Mouse (Mus musculus): ENCODE results near the gene Btbd9.
"Not testable (repeated sequence)": the region's sequence is repeated elsewhere in the genome, so short reads cannot be mapped to it uniquely, and the experiment has no call there.

Gene Btbd9

DNA sequence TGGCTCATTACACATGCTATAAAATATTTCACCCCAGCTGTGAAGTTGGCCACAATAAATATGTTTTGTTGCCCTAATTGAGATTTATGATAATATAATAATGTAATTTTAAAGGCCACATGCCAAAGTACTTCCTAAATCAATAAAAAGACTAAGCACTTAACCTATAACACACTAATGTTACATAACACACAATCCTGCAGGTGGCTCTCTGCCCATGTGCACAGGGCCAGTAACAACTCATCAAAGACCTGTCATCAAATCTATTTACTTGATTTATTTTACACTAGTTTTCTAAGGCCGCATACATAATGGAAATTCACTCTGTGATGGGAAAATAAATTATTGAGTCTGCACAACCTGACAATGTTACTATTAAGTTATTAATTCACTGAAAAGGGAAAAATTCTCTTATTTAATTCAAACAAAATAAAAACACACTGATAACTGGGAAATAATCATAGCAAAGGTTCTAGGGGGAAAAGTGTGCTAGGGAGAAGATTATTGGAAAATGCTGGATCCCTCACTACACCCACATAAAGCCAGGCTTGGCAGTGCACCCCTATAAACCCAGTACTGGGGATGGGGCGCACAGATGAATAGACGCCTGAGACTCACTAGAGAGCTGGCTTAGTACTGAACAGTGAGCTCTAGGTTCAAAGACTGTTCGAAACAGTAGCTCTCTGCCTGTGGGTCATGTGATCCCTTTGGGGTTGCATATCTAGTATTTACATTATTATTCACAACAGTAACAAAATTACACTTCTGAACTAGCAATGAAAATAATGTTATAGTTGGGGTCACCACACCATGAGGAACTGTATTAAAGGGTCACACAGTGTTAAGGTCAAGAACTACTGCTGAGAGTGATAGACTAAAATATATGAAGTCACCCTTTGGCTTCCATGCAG is 23.0 kb downstream of the Btbd9 start:
- DNase-seq = no peak

DNA sequence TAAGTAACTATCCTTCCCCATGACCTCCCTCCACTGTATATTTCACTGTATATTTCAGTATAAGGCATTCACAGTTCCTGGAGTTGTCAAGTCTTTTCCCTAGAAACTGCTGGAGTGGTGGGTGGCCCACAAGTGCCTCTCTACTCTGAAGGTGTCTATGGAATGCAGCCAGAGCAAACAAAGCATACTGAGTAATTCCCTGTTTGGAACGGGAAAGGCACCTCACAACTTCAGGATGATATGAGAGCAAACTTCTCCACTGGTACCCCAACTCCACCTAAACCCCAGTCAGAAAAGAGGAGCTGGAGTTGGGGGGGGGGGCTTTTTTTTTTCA is 25.5 kb downstream of the Btbd9 start:
- no peak for DNase-seq

DNA sequence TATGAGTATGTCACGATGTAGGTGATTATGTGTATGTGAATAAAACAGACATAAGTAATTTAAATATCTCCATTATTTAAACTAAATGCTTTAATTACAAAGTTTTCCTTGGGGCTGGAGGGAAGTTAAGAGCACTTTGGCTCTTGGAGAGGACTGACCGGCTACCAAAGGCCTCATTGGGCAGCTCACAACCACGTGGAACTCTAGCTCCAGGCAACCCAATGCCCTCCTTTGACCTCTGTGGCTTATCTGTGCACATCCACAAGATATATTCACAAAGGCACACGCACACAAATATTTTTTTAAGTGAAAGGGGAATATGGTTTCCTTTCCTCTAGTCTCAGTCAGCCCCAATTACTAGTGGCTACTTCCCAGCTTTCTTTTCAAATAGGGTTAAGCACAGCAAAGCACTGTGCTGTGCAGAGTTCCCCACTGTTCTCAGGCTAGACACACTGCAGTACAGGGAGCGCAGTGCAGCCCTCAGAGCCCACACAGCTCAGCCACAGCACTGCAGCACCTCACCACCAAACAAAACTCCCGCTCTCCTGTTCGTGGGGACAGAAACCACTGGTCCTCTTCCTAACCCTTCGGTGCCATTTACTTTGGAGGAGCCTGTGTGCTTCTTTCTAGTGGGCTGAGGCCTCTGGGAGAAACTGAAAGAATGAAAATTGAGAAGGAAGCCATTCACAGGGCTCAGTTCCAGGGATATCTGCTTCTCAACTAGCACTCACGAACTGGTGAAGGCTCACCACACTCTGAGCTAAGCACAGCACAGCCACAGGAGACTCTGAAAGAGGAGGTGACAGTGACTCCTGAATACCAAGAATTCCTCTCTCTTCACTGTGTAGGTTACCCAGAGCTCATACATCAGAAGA is 26.2 kb downstream of the Btbd9 start:
- no peak for DNase-seq

DNA sequence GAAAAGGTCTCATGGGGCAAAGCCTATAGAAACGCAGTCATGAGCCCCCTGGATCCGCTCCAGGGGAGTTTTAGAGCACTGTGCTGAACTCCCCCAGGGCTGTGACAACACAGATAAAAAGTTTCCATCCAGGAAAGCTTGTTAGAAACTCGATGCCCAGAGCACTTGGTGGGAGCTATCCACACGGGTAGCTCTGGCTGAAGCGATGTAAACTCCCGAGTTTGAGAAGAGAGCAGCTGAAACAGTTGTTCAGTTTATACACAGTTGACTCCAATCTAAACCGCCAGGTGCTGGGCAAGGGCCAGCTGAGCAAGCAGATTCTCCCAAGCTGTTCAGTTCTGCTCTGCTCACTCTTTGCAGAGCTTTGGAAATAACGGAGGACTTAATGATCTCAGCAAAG is 37.2 kb downstream of the Btbd9 start:
- peak; percentile 33 for DNase-seq

DNA sequence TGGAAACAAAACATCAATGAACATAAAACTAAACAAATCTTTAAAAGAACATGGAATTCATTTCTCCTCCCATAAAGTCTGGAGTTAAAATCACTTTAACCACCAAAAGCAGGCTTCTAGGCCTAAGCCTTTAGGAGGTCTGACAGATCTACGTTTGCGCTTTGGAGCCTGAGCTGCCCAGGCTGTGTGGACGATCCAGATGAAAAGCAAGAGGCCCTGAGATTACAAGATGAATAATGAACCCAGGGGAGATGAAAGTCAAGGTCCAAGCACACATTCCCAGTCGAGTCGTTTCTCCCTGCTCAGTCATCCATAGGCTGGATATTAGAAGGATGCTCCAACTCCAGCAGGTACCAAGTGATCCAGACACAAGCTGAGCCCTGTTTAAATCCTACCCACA is 39.6 kb downstream of the Btbd9 start:
- DNase-seq = no peak

DNA sequence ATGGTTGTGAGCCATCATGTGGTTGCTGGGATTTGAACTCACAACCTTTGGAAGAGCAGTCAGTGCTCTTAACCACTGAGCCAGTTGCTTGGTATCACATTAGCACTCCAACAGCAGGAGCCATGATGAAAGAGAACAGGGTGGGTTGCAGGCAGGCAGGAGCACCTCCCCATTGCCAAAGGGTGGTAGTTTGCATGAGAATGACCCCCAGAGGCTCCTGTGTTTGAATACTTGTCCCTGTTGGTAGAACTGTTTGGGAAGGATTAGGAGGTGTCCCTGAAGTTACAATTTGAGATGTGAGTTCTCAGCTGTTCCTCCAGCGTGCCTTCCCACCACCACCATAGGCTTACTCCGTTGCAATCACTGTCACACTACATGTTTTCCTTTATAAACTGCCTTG is 43.2 kb downstream of the Btbd9 start:
- DNase-seq = no peak

DNA sequence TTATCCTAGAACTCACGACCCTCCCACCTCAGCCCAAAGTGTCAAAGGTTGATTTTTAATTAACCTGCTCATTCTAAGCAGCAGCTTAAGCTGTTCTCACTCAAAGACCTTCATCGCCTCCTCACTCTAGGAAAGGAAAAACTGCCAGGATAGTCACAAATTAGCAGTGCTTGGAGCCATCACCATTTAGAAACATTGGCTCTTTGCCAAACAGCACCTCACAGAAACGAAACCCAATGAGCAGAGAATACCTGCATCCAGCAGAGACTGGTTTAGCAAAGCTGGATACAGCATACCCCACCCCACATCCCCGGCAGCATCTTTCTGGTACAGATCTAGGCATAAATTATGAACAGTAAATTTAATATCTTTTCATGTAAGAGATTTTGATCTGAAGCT is 45.7 kb downstream of the Btbd9 start:
- no peak for DNase-seq

DNA sequence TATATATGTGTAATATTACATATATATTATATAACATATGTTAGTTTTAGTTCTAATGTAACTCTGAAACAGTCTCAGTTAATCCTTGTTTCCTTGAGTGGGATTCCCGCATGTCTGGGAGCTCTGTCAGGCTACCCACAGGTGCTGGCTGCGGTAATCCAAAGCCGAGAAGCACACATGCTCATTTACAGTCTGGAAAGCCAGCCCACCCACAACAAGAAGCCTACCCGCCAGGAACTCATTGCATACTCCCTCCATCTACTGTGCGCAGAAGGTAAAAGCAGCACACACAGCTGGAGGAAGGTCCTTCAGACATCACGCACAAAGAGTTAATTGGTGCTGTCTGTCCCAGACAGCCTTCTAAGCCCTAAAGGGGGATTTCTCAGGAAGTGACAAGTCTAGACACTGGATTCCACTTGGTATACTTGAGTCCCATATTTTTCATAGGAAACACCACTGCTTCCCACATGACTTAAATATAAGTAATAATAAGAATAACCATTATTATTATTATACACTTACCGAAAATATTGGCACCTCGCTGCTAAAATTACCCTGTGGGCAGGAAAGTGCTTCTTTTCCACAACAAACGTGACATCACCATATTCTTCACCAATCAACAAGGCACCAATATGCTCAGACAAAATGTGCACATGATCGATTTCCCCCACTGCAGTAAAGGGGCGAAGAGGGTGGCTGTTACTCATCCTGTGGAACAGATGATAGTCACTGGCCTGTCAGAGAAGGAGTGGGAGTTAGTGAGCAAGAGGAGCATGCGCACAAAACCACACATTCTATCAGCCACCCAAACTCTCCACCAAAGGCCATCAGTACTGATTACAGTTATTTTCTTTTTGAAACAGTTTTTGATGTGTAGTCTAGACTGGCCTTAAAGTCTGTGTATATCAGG is 46.4 kb downstream of the Btbd9 start:
- DNase-seq = no peak

DNA sequence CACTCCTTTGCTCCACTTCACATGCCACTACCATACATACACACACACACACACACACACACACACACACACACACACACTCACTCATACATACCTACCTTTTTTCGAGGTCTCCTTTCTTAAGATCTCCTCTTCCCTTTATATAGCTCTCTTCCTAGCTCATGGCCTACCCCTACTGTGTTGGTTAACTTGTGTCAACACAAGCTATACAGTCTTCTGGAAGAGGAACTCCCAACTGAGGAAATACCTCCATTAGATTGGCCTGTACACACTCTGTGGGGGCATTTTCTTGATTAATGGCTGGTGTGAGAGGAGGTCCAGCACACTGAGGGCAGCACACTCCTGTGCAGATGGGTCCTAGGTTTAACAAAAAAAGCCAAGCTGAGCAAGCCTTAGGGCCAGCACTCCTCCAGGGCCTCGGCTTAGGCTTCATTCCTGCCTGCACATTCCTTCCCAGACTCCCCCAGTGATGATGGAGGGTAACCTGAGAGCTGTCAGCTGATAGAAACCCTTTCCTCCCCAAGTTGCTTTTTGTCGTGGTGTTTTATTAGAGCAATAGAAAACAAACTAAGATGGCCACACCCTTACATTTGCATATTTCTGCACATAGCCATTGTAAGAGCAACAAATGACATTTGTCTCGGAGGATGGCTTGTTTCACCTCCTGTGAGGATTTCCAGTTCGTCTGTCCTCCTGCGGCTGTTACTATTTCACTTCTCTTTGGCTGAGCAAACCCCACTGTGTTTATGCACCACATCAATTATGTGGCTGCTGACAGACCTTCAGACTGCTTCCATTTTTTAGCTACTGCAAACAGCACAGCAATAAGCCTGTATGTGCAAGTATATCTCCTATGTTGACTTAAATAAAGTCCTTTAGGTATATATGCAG is 50.6 kb downstream of the Btbd9 start:
- DNase-seq = no peak

DNA sequence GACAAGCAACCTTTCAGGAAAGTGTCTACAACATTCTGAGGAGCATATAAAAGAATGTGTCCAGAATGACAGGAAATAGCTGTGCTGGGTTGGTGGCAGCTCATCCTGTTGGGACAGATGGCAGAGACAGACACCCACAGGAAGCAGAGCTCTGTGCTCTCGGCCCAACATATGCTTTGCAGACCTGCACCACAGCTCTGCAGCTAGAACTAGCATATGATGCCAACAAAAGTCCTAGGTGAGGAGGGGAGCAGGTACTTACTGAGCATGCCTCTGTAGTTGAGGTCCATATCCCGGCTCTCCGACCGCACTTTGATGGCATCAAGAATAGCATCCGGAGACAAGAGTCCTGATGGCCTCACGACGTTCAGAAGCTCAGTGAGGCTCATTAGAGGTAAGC is 51.8 kb downstream of the Btbd9 start:
- DNase-seq = no peak

DNA sequence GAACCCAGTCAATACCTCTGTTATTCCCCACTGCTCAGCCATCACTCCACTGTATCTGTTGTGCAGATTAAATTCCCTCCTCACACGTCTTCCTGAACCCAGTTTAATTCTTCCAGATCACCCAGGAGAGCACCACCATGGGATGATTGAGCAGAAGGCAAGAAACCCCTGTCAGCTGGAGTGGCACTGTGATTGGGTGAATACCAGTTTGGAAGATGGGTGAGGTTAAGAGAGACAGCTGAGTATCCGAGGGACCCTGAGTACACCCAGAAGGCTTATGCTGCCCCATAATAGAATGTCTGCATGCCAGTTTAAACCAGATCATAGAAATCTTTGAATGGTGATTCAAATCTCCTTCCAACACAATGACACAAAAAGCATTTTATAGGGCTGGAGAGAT is 52.5 kb downstream of the Btbd9 start:
- DNase-seq = no peak

DNA sequence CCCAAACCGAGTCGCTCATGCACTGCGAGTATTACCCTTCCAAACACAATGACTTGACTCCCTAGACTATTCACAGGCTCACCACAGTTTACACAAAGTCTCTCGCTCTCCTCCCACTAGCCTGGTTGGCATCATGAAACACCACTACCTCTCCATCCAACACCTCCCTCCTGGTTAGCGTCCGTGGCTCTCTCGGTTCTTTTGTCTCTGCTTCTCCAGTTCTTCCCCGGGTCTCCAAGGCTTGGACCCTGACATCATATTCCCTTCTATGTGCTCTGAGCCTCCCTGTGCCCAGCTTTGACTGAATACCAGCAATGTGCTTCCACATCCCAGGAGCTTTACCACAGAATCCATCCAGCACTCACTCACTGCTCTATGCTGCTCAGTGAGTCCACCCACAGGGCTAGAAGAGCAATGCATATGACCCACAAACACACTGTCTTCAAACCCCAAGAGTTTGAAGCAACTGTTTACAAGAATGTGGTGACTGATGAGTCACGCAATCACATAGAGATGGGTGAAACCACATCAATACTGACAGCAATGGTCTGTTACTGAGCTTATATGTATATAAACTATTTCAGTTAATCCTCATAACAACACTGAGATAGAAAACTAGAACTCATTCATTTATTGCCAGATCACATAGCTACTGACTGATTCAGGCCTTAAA is 53.7 kb downstream of the Btbd9 start:
- DNase-seq = no peak

DNA sequence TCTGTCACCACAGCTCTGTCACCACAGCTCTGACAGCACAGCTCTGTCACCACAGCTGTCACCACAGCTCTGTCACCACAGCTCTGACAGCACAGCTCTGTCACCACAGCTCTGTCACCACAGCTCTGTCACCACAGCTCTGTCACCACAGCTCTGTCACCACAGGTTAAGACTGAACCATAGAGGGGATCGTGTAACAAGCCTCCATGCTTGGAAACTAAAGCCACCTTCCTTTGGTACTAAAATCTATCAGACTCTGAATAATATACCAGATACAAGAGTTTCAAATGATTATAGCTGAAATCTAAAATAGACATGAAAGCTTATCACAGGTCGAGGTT is 57.1 kb downstream of the Btbd9 start:
- not testable (repeated sequence) for DNase-seq

DNA sequence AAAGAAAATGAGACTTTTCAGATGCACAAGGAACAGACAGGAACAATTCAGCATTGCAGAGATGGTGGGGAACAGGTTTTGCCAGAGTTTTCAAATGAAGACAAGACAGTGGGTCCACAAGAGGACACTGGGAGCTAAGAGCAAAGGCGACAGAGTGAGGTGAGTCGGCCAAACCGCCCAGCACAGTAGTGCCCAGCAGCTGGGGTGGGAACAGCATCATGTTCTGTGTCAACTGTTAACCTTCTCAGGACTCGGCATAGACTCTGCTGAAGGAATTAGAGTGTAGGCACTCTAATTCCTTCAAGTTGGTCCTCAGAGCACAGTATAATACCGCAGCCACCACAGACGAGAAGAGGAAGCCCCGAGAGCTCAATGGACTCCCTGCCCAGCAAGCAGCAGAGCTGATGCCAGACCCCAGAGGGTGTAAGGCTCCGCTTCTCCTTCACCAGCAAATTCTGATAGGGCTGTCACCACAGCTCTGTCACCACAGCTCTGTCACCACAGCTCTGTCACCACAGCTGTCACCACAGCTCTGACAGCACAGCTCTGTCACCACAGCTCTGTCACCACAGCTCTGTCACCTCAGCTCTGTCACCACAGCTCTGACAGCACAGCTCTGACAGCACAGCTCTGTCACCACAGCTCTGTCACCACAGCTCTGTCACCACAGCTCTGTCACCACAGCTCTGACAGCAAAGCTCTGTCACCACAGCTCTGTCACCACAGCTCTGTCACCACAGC is 57.7 kb downstream of the Btbd9 start:
- no peak for DNase-seq

DNA sequence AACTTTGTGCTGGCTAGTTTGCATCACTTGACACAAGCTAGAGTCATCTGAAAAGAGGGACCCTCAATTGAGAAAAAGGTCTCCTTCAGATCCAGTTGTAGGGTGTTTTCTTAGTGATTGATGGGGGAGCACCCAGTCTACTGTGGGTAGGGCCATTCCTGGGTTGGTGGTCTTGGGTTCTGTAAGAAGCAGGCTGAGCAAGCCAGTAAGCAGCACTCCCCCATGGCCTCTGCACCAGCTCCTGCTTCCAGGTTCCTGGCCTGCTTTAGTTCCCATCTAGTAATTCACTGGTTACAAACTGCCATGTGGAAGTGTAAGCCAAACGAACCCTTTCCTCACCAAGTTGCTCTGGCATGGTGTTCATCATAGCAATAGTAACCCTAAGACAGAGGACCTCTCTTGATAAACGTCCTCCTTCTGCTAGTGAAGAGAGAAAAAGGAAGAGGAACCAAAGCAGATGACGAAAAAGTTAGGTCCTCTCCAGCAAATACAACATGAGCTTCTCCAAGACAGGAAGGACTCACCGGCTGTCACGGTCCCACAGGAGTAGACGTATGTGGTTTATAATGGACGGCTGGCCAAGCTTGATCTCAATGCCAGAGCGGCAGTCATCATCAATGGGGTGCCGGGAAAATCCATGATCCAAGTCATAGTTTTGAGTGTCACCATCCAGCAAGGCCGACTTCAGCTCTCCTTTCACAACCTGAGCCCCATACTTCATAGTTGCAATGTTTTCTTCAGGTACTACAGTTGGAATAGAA is 59.5 kb downstream of the Btbd9 start:
- DNase-seq = no peak

DNA sequence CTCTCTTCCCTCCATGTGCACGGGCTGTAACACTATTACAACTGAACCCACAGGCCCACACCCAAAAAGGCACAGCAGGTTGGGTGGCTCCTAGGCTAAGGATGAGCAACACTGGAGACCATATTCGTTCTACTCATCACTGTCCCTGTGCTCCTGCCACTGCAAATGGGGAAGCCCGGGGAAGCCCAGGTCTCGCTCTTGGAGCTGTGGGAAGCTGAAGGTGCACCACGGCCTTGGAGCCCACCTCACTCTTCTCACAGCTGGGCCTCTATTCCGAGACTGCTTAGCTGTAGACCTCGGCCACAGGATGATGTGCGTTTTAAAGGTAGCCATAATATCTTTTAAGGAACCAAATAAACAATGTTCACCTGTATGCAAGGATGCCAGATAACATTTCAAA is 60.9 kb downstream of the Btbd9 start:
- DNase-seq = no peak

DNA sequence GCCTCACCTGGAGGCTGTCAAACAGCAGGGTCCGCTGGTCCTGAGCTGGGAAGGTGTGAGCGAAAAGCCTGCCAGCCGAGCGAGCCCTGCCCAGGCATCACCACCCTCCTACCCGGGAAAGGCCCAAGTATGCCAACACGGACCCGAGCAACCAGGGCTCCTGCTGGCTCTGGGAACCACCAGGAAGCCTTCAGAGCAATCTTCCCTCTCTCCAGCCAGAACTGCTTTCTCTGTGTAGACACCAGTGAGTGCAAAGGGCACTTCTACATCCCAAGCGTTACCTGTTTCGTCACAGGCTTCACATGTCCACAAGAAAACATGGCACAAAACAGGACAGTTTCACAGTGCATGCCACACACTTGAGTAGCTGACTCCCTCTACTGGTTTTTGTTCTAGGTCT is 63.3 kb downstream of the Btbd9 start:
- no peak for DNase-seq

DNA sequence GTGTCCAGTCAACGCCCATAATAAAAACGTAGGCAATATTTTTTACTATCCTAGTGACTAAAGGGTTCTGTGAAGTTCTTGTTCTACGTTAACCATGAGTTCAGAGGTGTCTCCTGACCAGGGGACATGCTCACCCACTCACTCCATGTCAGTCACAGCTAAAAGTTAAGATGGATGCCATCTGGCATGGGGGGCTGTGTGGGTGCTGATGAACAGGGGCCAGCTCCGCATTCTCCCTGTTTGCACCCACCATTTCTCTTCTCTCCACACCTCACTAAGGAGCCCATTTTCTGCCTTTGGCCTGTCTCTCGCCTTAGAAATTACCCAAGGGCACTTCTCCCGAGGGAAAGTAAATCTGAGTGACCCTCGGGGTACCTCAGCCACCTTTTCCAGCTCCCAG is 63.8 kb downstream of the Btbd9 start:
- no peak for DNase-seq

DNA sequence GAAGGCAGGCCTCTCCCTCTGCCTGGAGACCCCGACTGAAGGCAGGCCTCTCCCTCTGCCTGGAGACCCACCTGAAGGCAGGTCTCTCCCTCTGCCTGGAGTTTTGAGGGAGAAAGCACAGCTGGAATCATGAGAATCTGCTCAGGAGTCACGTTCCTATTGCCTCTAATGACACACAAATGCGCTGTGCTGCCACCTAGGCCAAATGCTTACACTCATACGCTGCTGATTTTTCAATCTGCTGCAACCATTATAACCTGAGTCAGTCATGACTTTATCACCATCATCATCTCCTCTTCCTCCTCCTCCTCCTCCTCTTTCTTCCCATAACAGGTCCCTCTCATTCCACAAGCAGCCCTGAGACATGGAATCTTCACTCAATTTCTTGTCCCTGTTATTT is 64.3 kb downstream of the Btbd9 start:
- no peak for DNase-seq

DNA sequence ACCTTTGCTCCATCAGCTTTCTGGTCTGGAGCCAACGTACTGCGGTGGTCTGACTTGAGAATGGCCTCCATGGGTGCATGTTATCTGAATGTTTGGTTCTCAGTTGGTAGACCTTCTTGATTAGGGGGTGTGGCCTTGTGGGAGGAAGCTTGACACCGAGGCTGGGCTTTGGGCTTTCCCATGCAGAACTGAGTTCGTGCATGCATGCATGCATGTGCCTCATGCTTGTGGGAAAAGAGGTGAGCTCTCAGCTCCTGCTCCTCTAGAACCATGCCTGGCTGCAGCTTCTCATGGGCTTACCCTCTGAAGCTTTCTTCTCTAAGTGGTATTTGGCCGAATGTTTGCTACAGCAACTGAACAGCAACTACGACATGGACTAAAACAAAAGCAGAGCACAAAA is 64.9 kb downstream of the Btbd9 start:
- DNase-seq = no peak
